Comparison of ENCODE assay signal across 8 mouse cellular contexts in genomic region chr2:140500951-140501350, GRCm38 (mm10).
DNase-seq lines count a peak whose midpoint lies in the region; ATAC-seq and TF ChIP-seq lines count a peak whose summit lies in the region.
"Had no signal": no experiment of that assay in that cellular context is flagged by ENCODE, and none has a peak within 500 bp of the region (broad histone marks: within the 10 kb centered on the region; RNA-seq: fewer than 3 reads in every experiment).

No protein-coding gene starts in this region.

- WGBS in liver, adult 2 months: 30% methylated on average over 5 of the region's 5 CpGs
- WGBS in neural tube, embryonic 14.5 days: 30% methylated on average over 5 of the region's 5 CpGs

- H3K36me3 ChIP-seq in liver, adult 2 months (ENCODE audit: control insufficient read depth, insufficient read depth, low read length): no peaks in the 10 kb centered on the region
- no peaks in the 10 kb centered on the region for H3K36me3 ChIP-seq in neural tube, embryonic 14.5 days (ENCODE audit: control insufficient read depth, insufficient read depth, low read length)
- H3K36me3 ChIP-seq: embryonic facial prominence, embryonic 13.5 days had no signal

- no peak overlapping the region for H3K27ac ChIP-seq in liver, adult 2 months (replicated peaks; ENCODE audit: insufficient read depth, low read depth, low read length)
- H3K27ac ChIP-seq in neural tube, embryonic 14.5 days (ENCODE audit: low read depth, low read length): no peak overlapping the region
- H3K27ac ChIP-seq: embryonic facial prominence, embryonic 13.5 days had no signal

- no peaks in the 10 kb centered on the region for H3K4me1 ChIP-seq in liver, adult 2 months (ENCODE audit: control insufficient read depth, insufficient read depth, low read length)
- H3K4me1 ChIP-seq in neural tube, embryonic 14.5 days (ENCODE audit: control insufficient read depth, insufficient read depth, low read length): no peaks in the 10 kb centered on the region
- H3K4me1 ChIP-seq: embryonic facial prominence, embryonic 13.5 days had no signal

- H3K4me2 ChIP-seq in neural tube, embryonic 14.5 days (ENCODE audit: low read depth, low read length): no peak overlapping the region
- H3K4me2 ChIP-seq: embryonic facial prominence, embryonic 13.5 days had no signal

- no peaks in the 10 kb centered on the region for H3K27me3 ChIP-seq in liver, adult 2 months (ENCODE audit: control insufficient read depth, insufficient read depth, low read length)
- no peaks in the 10 kb centered on the region for H3K27me3 ChIP-seq in neural tube, embryonic 14.5 days (ENCODE audit: control insufficient read depth, insufficient read depth, low read length)
- H3K27me3 ChIP-seq: embryonic facial prominence, embryonic 13.5 days had no signal

- peak; percentile 60 for DNase-seq in adipocyte (ENCODE audit: low spot score)
- DNase-seq in cerebellum, adult 9-10 months: peak; percentile 77
- peak; percentile 36 to 41 for DNase-seq in frontal cortex, postnatal 14 days (ENCODE audit: low spot score in 2 of 2)
- peak; percentile 26 for DNase-seq in kidney, postnatal 14 days
- DNase-seq in liver, adult 2 months (ENCODE audit: extremely low read depth, low read depth, low spot score): peak; percentile 6
- peak; percentile 6 for DNase-seq in yolk sac, embryonic 10.5 days (ENCODE audit: low spot score)

- no peak overlapping the region for H3K9ac ChIP-seq in liver, adult 2 months (ENCODE audit: low read depth, low read length)
- H3K9ac ChIP-seq in neural tube, embryonic 14.5 days (replicated peaks; ENCODE audit: low read depth, low read length): no peak overlapping the region
- H3K9ac ChIP-seq: embryonic facial prominence, embryonic 13.5 days had no signal

- ATAC-seq in neural tube, embryonic 14.5 days (ENCODE audit: low read depth): peak; percentile 87

- H3K9me3 ChIP-seq in neural tube, embryonic 14.5 days (ENCODE audit: control insufficient read depth, low read length): no peaks in the 10 kb centered on the region
- H3K9me3 ChIP-seq: embryonic facial prominence, embryonic 13.5 days had no signal

- H3K4me3 ChIP-seq in liver, adult 2 months (ENCODE audit: insufficient read depth, low read depth, low read length): no peak overlapping the region
- no peak overlapping the region for H3K4me3 ChIP-seq in neural tube, embryonic 14.5 days (ENCODE audit: low read depth, low read length)
- H3K4me3 ChIP-seq: embryonic facial prominence, embryonic 13.5 days had no signal

- H3K79me2 ChIP-seq in liver, adult 2 months (ENCODE audit: control insufficient read depth, insufficient read depth, low read length): no peaks in the 10 kb centered on the region

- TF ChIP-seq POLR2A in liver, adult 2 months (IDR thresholded peaks at IDR 0.05; ENCODE audit: extremely low read depth, insufficient read depth, low read length): no peak

- 0 out of 2 replicates have a peak, but pooled peaks have one; percentile 29 for TF ChIP-seq CTCF in liver, adult 2 months (IDR thresholded peaks at IDR 0.05; ENCODE audit: low read depth, low read length)

Comparison
In these comparisons a context has a peak if more than half of its experiments do, and no peak if none do; other contexts are left out.
1. DNase-seq: peak in every context shown above with its lines; median percentile 77 in cerebellum, adult 9-10 months; 60 in adipocyte; 38 in frontal cortex, postnatal 14 days; 26 in kidney, postnatal 14 days; 6 in liver, adult 2 months; 6 in yolk sac, embryonic 10.5 days.